Mouse (Mus musculus): ENCODE measurements around the gene 5330417C22Rik. TPM values are rescaled to one million over a fixed set of nuclear protein-coding genes. Genes with fewer than 3 reads are reported as not detected.
"Not testable (repeated sequence)": the region's sequence is repeated elsewhere in the genome, so short reads cannot be mapped to it uniquely, and the experiment has no call there.

5330417C22Rik gene
- total RNA-seq, 1 experiment from 2014 or later: 0.19 TPM

GRCm38 (mm10) chr3:108535896-108536516, 330 bp downstream of the 5330417C22Rik start:
- no peak for ATAC-seq (replicated peaks; ENCODE audit: insufficient number of reproducible peaks, low FRiP score, low TSS enrichment, poor library complexity, severe bottlenecking)

- ATAC-seq (replicated peaks; ENCODE audit: insufficient number of reproducible peaks, low FRiP score, low TSS enrichment, poor library complexity, severe bottlenecking): no peak
Observed at GRCm38 (mm10) chr3:108533951-108534350, 2.4 kb downstream of the 5330417C22Rik start, which contains the start of gene 1700013F07Rik. Gene 1700013F07Rik (plus strand): TSS chr3:108534150.

GRCm38 (mm10) chr3:108533114-108533885, 3.0 kb downstream of the 5330417C22Rik start:
- no peak for ATAC-seq (replicated peaks; ENCODE audit: insufficient number of reproducible peaks, low FRiP score, low TSS enrichment, poor library complexity, severe bottlenecking)

GRCm38 (mm10) chr3:108528489-108528888, 7.8 kb downstream of the 5330417C22Rik start:
- no peak for ATAC-seq (replicated peaks; ENCODE audit: insufficient number of reproducible peaks, low FRiP score, low TSS enrichment, poor library complexity, severe bottlenecking)

- no peak for ATAC-seq (replicated peaks; ENCODE audit: insufficient number of reproducible peaks, low FRiP score, low TSS enrichment, poor library complexity, severe bottlenecking)
Observed at GRCm38 (mm10) chr3:108523415-108523814, 12.9 kb downstream of the 5330417C22Rik start.

GRCm38 (mm10) chr3:108518276-108518675, 18.1 kb downstream of the 5330417C22Rik start:
- ATAC-seq (replicated peaks; ENCODE audit: insufficient number of reproducible peaks, low FRiP score, low TSS enrichment, poor library complexity, severe bottlenecking): no peak

GRCm38 (mm10) chr3:108513465-108513864, 22.9 kb downstream of the 5330417C22Rik start:
- no peak for ATAC-seq (replicated peaks; ENCODE audit: insufficient number of reproducible peaks, low FRiP score, low TSS enrichment, poor library complexity, severe bottlenecking)

- ATAC-seq (replicated peaks; ENCODE audit: insufficient number of reproducible peaks, low FRiP score, low TSS enrichment, poor library complexity, severe bottlenecking): no peak
Observed at GRCm38 (mm10) chr3:108510716-108511483, 25.4 kb downstream of the 5330417C22Rik start.

- no peak for ATAC-seq (replicated peaks; ENCODE audit: insufficient number of reproducible peaks, low FRiP score, low TSS enrichment, poor library complexity, severe bottlenecking)
Observed at GRCm38 (mm10) chr3:108510156-108510555, 26.2 kb downstream of the 5330417C22Rik start.

GRCm38 (mm10) chr3:108508745-108509474, 27.4 kb downstream of the 5330417C22Rik start:
- ATAC-seq (replicated peaks; ENCODE audit: insufficient number of reproducible peaks, low FRiP score, low TSS enrichment, poor library complexity, severe bottlenecking): no peak

- ATAC-seq (replicated peaks; ENCODE audit: insufficient number of reproducible peaks, low FRiP score, low TSS enrichment, poor library complexity, severe bottlenecking): no peak
Observed at GRCm38 (mm10) chr3:108503908-108504307, 32.4 kb downstream of the 5330417C22Rik start.

GRCm38 (mm10) chr3:108501411-108501810, 34.9 kb downstream of the 5330417C22Rik start:
- ATAC-seq (replicated peaks; ENCODE audit: insufficient number of reproducible peaks, low FRiP score, low TSS enrichment, poor library complexity, severe bottlenecking): not testable (repeated sequence)

GRCm38 (mm10) chr3:108499826-108500225, 36.5 kb downstream of the 5330417C22Rik start:
- no peak for ATAC-seq (replicated peaks; ENCODE audit: insufficient number of reproducible peaks, low FRiP score, low TSS enrichment, poor library complexity, severe bottlenecking)

- no peak for ATAC-seq (replicated peaks; ENCODE audit: insufficient number of reproducible peaks, low FRiP score, low TSS enrichment, poor library complexity, severe bottlenecking)
Observed at GRCm38 (mm10) chr3:108497602-108498001, 38.7 kb downstream of the 5330417C22Rik start.

- no peak for ATAC-seq (replicated peaks; ENCODE audit: insufficient number of reproducible peaks, low FRiP score, low TSS enrichment, poor library complexity, severe bottlenecking)
Observed at GRCm38 (mm10) chr3:108495486-108495885, 40.9 kb downstream of the 5330417C22Rik start.

GRCm38 (mm10) chr3:108494861-108495474, 41.4 kb downstream of the 5330417C22Rik start:
- ATAC-seq (replicated peaks; ENCODE audit: insufficient number of reproducible peaks, low FRiP score, low TSS enrichment, poor library complexity, severe bottlenecking): no peak

- no peak for ATAC-seq (replicated peaks; ENCODE audit: insufficient number of reproducible peaks, low FRiP score, low TSS enrichment, poor library complexity, severe bottlenecking)
Observed at GRCm38 (mm10) chr3:108489968-108490367, 46.4 kb downstream of the 5330417C22Rik start.

- no peak for ATAC-seq (replicated peaks; ENCODE audit: insufficient number of reproducible peaks, low FRiP score, low TSS enrichment, poor library complexity, severe bottlenecking)
Observed at GRCm38 (mm10) chr3:108484749-108485148, 51.6 kb downstream of the 5330417C22Rik start.
